Mouse (Mus musculus): ENCODE measurements at regions not wholly inside any gene's neighbourhood (a gene's known extent, or its start where the extent isn't known, plus 50 kb on each side); places are given as distances from the start of the nearest gene placed in this dataset.

GRCm38 (mm10) chr10:16592870-16593269, 1130.1 kb upstream of the Cited2 start:
- DNase-seq (ENCODE audit: extremely low spot score) = no peak

GRCm38 (mm10) chr10:16600041-16600440, 1123.0 kb upstream of the Cited2 start:
- DNase-seq (ENCODE audit: extremely low spot score) = no peak

GRCm38 (mm10) chr10:16600551-16601224, 1122.3 kb upstream of the Cited2 start:
- no peak for DNase-seq (ENCODE audit: extremely low spot score)

- DNase-seq (ENCODE audit: extremely low spot score) = no peak
These were observed 1121.8 kb upstream of the Cited2 start for GRCm38 (mm10) chr10:16601225-16601595.

GRCm38 (mm10) chr10:16608339-16608738, 1114.7 kb upstream of the Cited2 start:
- DNase-seq (ENCODE audit: extremely low spot score) = no peak

- DNase-seq (ENCODE audit: extremely low spot score) = no peak
These were observed 1104.3 kb upstream of the Cited2 start for GRCm38 (mm10) chr10:16618752-16619151.

- DNase-seq (ENCODE audit: extremely low spot score) = no peak
These were observed 1103.4 kb upstream of the Cited2 start for GRCm38 (mm10) chr10:16619584-16619983.

GRCm38 (mm10) chr10:16620804-16621559, 1102.0 kb upstream of the Cited2 start:
- DNase-seq (ENCODE audit: extremely low spot score) = no peak

- DNase-seq (ENCODE audit: extremely low spot score) = no peak
These were observed 1100.2 kb upstream of the Cited2 start for GRCm38 (mm10) chr10:16622821-16623220.

GRCm38 (mm10) chr10:16633236-16633635, 1089.8 kb upstream of the Cited2 start:
- DNase-seq (ENCODE audit: extremely low spot score) = no peak

GRCm38 (mm10) chr10:16635463-16635862, 1087.6 kb upstream of the Cited2 start:
- DNase-seq (ENCODE audit: extremely low spot score) = no peak

- DNase-seq (ENCODE audit: extremely low spot score) = no peak
These were observed 1086.0 kb upstream of the Cited2 start for GRCm38 (mm10) chr10:16637006-16637405.

GRCm38 (mm10) chr10:16638111-16638510, 1084.9 kb upstream of the Cited2 start:
- DNase-seq (ENCODE audit: extremely low spot score) = no peak

- peak; percentile 63 for DNase-seq (ENCODE audit: extremely low spot score)
These were observed 1082.9 kb upstream of the Cited2 start for GRCm38 (mm10) chr10:16640136-16640535.

- DNase-seq (ENCODE audit: extremely low spot score) = no peak
These were observed 1072.9 kb upstream of the Cited2 start for GRCm38 (mm10) chr10:16650120-16650519.

GRCm38 (mm10) chr10:16652450-16652849, 1070.6 kb upstream of the Cited2 start:
- DNase-seq (ENCODE audit: extremely low spot score) = no peak

- DNase-seq (ENCODE audit: extremely low spot score) = no peak
These were observed 1058.5 kb upstream of the Cited2 start for GRCm38 (mm10) chr10:16664483-16664882.

GRCm38 (mm10) chr10:16670286-16670685, 1052.7 kb upstream of the Cited2 start:
- DNase-seq (ENCODE audit: extremely low spot score) = no peak

GRCm38 (mm10) chr10:16681001-16681400, 1042.0 kb upstream of the Cited2 start:
- DNase-seq (ENCODE audit: extremely low spot score) = no peak

- no peak for DNase-seq (ENCODE audit: extremely low spot score)
These were observed 1037.7 kb upstream of the Cited2 start for GRCm38 (mm10) chr10:16685352-16685751.

- DNase-seq (ENCODE audit: extremely low spot score) = no peak
These were observed 1016.0 kb upstream of the Cited2 start for GRCm38 (mm10) chr10:16706976-16707375.

GRCm38 (mm10) chr10:16713143-16713542, 1009.9 kb upstream of the Cited2 start:
- DNase-seq (ENCODE audit: extremely low spot score) = no peak

GRCm38 (mm10) chr10:16714065-16714464, 1009.0 kb upstream of the Cited2 start:
- DNase-seq (ENCODE audit: extremely low spot score) = no peak
